Mouse (Mus musculus): ENCODE measurements around the gene Lars2.

The Lars2 gene

DNA sequence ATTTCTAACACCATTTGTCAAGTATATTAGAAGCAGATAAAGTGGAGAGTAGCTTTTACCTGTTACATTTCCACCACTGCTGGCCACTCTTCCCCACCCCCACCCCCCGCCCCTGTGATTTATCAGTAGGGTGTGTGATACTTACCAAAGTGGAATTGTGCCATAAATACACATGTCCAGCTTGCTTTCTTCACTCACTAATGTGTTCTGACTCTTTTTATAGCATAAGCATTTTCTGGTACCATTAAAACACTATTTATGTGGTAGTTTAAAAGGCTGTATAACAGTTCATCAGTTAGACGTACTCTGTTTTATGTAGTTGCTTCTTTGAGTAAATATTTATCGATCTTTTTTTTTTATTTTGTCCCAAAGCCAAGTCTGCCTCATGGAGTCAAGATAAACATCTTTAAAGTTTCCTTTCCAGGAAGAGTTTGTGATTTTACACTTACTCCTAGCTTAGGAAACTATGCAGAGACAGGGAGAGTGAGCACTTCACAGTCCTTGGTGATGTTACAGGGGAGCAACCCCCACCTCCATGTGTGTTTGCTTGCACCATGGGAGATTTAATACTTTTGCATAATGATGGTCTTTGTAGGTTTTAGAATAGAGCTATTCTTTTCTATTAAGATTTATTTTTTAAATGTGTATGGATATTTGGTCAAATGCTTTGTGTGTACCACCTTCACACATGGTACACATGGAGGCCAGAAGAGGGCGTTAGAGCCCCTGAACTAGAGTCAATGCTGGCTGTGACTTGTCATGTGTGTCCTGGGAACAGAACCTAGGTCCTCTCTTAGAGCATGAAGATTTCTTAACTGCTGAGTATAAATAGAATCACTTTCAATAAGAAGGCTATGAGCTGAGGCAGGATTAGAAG, 139.8 kb downstream of the Lars2 start:
- DNase-seq (ENCODE audit: low spot score), result no peak

- DNase-seq (ENCODE audit: low spot score), result no peak
Measured at GRCm38 (mm10) chr9:123507380-123507779, 140.7 kb downstream of the Lars2 start.

- no peak for DNase-seq (ENCODE audit: low spot score)
Measured at GRCm38 (mm10) chr9:123508986-123509385, 142.3 kb downstream of the Lars2 start.

DNA sequence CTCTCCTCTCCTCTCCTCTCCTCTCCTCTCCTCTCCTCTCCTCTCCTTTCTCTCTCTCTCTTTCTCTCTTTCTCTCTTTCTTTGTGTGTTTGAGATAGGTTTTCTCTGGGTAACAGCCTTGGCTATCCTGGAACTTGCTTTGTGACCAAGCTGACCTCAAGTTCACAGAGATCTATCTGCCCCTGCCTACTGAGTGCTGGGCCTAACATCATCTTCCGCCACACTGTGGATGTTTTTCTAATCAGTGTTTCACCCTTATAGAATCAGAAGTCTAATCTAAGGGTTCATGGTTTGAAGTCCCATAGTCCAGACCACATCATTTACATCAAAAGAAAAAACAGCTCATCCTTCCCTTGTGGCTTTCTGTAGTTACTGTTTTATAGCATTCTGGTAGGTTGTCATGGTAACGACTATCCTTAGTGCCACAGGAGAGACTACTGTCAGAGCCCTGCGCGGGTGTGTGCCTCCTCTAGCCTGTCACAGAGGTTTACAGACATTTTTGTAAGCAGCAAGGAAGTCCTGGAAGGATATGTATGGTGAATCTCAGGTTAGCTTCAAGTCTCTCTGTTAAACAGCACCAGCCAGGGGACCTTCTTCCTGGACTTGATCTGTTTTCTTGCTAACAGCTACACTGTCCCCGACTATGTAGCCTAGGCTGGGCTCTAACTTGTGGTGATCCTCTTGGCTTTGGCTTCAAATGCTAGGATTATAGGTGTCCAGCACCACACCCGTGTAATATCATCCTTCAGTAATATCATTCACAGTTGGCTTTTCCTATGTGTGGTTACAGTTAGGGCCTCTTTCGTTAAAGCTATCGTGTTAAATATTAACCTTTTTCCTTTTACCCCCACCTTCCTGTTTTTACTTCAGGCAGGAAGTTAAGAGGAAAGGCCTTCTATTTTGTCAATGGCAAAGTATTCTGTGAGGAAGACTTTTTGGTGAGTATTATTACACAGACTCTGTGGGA, 143.2 kb downstream of the Lars2 start:
- no peak for DNase-seq (ENCODE audit: low spot score)

DNA sequence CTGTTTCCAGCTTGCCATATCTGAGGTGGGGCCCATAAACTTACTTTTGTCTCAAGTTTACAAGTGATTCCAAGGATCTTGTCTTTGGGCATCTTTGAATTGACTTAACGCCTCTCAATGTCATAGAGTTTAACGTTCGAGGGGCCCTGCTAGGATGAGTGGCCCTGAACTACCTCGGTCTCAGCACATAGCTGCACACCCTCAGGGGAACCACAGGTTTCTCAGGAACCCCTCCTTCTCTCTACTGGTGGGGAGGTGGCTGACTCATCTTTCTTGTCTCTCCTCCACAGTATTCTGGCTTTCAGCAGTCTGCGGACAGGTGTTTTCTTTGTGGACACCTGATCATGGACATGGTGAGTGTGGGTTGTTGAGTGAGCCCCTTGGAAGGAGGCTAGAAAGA, 144.2 kb downstream of the Lars2 start:
- DNase-seq (ENCODE audit: low spot score), result no peak

Data from ovary, postnatal 36 days (tissue).